Mouse (Mus musculus) CD4-positive, CD25-positive, alpha-beta regulatory T cell, adult 2 months (primary cell): Measurements from ENCODE around the gene Eef1e1.
A peak's percentile ranks its signal among the peaks of the same experiment; 100 is the strongest.
"Not testable (repeated sequence)": the region's sequence is repeated elsewhere in the genome, so short reads cannot be mapped to it uniquely, and the experiment has no call there.

Source experiments
- DNase-seq: peaks from one replicate; pipeline ENCODE4 v3.0.0-alpha.2; 2012; ENCODE audit warnings: low read depth, low spot score

Eef1e1 gene

DNA sequence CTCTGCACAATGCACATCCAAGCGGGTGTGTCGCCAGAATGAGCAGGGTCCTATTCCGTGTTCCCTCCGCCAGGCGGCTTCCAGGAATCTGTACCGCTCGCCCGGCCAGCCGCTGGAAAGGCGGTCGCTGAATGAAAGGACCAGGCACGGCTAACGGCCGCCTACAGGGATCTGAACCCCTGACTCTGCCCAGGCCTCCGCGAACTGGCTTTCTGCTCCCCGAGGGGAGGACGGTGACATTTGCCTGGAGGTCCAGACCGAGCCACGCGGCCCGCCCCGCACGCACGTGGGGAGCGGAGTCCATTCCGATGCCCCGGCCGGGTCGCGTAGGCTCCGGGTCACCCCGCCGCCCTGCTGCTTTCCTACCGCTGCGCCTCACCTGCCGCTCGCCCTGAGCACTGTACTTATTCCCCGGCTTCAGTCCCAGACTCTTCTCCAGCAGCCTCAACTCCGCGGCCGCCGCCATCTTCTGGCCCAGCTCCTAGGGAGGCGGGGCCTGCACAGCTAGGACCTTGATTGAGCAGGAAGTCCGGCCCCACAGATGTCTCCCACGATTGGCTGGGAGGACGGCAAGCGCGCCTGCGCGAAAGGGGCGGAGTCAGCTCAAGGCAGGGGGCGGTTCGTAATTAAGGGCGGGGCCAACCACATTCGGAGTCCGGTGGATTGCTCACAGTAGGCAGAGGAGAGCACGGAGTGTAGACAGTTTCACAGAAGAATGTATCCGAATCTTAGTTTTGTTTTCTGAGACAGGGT lies at the start of gene Eef1e1:
TSS of gene Eef1e1 (minus strand) at position 531 of the 753 bp plus-strand sequence.
- peak; percentile 97 for DNase-seq

DNA sequence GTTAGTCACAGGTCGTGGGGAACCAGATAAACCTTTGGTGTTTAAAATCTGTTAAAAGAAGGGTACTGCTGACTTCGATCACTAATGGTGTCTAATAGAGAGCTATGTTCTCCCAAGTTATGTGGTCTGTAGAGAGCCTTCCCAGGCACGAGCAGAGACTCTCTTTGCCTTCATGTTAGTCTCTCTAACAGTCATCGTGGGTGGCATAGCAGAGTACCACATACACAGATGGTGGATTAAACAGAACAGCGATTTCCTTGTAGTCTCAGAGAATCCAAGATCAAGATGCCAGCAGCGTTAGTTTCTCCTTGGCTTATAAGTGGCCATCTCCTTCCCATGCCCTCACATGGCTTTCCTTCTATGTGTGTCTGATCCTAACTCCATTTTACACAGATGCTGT lies 32.0 kb upstream of the Eef1e1 start:
- no peak for DNase-seq

DNA sequence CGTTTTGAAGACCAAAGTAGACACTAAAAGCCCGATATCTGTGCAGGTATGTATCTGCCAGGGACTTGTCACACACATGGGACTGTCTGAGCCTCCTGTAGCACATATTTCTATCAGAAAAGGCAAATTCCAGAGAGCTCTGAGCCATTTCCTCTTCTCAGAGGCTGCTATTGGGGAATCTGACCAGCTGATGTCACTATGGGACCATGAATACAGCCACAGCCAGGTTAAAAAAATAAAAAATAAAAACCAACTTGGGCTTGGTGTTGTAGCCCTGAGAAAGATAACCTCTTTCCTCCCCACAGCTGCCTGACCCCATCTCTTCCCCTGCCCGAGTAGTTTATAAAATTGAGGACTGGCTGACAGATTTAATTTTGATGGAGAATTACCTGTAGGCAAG lies 31.2 kb upstream of the Eef1e1 start:
- DNase-seq, result peak; percentile 8

DNA sequence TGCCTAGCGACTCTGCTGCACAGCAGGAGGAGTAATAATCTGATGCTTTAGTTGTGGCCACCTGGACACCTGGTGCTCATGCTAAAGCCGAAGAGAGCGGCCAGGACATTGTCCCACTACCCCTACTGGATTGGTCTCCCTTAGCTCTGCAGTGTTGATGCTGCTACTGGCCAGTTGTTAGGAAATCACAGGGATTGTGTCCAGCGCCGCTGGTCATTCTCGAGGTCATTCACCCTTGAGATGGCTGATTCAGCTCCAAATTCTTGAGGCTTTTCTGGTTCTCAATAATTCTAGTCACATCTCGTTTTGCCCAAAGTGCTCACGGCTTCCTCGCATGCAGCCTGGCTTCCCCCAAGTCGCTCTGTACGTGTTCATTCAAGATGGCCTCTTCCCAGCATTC lies 29.9 kb upstream of the Eef1e1 start:
- no peak for DNase-seq

DNA sequence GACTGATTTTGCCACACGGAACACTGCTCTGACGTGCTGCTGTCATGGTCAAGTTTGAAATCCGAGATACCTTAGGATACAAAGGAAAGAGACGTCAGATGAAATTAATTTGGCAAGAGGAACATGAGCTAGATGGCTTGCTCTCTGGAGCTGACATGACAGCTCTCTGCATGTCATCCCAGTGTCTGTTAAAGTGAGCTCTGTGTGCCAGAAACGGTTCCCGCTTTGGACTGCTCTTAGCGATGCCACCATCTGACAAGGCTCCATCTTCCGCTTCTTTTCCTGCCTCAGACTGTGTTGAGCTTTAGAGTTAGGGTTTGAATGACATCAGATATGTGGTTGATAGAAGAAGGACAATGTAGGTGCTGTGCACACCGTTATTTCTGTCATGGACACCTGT lies 13.5 kb upstream of the Eef1e1 start:
- no peak for DNase-seq

DNA sequence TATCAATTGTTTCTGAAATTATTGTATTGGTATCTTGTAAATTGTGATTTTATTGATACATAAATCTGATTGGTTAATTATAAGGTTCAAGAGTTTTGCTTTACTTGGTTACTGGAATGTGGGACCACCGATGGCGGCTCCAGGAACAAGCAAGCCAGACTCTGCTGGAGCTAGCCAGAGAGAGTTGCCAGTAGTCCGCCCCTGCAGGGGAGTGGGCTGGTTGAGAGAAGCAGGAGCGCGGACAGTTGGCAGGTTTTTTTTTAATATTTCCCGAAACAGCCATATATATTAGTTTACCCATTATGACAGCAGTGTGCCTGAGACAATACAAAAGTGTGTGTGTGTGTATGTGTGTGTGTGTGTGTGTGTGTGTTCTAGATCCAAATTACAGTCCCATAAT lies 12.6 kb upstream of the Eef1e1 start:
- DNase-seq, result not testable (repeated sequence)

DNA sequence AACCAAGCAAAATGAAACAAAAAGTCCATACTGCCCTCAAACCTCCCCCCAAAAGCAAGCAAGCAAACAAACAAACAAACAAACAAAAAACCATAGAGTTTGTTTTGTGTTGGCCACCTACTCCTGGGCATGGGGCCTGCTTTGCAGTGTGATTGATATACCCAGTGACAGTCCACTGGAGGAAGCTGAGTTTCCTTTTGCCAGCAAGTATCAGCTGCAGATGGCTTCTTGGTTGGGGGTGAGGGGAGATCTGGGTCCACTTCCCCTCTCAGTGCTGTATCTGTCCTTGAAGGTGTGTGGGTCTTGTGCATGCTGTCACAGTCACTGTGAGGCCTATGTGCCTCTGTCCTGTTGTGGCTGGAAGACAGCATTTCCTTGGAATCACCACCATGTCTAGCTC lies 11.2 kb upstream of the Eef1e1 start:
- no peak for DNase-seq

DNA sequence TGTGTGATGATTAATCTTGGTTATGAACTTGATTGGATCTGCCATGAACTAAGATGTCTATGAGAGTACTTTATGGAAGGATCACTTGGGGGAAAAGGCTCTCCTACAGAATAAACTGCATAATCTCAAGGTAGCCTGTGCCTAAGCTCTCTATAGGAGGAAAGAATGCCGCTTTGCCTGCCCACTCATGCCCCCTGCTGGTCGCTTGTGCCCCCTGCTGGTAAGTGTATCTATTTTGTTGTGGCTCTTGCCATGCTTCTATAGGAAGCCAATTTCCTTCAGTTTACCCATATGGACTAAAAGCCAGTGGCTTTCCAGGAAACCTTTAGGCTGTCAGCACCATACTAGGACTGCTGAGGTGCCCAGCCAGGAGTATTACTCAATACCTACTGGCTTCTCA lies 9.7 kb upstream of the Eef1e1 start:
- peak; percentile 76 for DNase-seq

DNA sequence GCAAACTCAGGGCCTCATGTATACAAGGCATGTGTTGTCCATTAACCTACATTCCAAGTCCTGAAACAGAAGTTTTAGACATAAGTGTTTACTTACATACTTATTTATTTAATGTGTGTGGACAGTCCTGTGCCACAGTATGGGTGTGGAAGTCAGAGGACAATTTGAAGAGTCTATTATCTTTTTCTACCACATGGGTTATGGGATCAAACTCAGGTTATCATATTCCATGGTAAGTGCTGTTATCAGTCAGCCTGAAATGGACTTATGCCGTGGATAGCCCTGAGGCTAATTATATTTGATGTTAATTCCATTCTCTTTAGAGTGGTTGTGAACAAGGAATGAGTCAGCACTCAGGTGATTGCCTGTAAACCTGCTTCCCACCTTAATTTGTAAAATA lies 5.9 kb upstream of the Eef1e1 start:
- DNase-seq, result no peak

DNA sequence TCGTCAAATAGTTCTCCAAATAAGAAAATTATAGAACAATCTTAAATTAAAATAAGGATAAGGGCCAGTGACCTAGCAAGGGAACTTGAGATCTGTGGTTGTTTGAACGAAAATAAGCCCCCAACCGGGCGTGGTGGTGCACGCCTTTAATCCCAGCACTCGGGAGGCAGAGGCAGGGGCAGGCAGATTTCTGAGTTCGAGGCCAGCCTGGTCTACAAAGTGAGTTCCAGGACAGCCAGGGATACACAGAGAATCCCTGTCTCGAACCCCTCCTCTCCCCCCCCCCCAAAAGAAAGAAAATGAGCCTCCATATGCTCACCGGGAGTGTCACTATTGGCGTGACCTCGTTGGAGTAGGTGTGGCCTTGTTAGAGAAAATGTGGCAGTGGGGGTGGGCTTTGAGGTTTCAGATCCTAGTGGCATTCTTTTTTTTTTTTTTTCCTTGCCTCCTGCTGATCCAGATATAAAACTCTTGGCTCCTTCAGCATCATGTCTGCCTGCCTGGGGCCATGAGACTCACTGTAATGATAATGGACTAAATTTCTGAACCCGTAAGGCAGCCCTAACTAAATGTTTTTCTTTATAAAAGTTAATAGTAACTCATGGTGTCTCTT lies 772 bp upstream of the Eef1e1 start:
- no peak for DNase-seq

DNA sequence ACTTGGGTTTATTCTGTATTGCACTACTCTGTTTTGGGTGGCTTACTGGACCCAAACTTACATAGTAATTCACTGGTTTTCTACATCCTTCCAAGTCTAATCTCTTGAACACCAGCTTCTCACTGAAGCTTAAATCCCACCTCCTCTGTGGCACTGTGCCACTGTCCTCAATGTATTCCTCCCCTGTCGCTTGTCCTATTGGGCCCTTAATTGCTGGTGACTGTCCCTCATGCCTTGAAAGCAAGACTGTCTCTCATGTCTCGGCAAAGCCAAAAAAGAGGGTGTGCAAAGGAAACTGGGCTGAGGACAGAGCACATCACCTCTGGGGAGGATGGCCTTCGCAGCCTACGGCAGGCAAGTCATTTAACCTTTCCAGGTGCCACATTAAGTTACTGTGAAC lies 993 bp downstream of the Eef1e1 start:
- no peak for DNase-seq

DNA sequence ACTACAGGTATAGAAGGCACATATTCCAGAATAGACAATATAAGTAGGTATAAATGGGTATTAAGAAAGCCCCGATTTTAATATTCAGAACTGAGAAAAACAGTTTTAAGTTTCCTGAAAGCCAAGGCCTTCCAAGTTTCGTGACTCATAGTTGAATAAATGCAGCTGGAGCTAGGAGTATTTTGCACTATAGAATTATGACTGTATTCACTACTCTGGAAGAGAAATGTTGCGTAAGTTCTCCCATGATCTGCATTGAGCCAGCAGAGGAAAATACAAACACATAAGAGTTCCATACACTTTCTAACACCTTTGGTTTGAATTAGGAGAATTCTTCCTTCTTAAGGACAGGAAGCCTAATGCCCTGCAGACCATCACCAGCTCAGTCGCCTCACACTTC lies 8.6 kb downstream of the Eef1e1 start:
- no peak for DNase-seq

DNA sequence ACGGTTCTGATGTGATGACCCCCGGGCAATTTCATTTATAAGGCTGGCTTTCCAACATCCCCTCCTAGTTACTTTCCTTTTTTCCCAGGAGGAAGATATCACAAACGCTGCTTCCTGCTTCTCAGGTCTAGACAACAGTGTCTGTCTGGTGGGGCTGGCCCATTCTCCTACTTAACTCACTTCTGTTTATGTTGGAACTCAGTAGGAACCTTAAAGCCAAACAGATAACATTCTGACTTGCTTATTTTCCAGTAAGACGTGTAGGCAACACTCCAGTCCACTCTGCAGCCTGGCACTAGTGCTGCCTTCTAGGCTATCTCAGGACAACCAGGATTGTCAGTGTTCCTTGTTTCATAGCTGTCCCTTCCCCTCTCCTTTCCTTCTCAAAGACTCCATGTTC lies 9.8 kb downstream of the Eef1e1 start:
- DNase-seq, result no peak

DNA sequence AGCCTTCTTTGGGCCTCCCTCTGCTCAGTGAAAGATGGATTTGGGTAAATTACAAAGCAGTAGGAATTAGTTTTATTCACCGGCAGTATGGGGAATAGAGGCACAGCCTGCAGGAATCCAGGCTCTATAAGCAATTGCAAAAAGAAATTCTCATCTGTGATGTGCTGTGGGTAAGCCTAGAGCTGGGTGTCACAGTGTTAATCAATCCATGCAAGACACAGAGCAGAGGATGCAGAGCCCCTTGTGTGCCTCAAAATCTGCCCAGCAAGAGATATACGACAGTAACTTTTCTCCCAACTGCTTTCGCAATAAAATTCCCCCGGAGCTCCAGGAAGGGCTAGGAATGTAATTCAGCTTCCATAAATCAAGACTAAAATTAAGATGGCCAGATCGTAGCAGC lies 17.4 kb downstream of the Eef1e1 start:
- no peak for DNase-seq

DNA sequence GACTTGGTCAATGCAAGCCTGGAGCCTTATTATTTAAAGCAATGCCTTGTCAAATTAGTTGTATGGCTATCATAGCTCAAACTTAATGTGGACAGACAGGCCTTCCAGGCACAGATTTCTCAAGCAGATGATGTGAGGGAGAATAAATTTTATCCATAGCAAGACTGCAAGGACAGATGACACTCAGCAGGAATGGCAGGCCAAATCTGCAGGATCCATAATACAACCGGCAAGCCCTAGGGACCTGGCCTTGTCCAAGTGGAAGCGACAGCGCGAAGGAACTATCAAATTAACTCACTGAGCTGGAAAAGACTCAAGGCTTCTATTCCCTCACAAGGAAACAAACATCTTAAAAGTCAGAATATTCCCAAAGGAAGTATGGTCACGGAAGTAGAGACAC lies 17.9 kb downstream of the Eef1e1 start:
- DNase-seq, result no peak

DNA sequence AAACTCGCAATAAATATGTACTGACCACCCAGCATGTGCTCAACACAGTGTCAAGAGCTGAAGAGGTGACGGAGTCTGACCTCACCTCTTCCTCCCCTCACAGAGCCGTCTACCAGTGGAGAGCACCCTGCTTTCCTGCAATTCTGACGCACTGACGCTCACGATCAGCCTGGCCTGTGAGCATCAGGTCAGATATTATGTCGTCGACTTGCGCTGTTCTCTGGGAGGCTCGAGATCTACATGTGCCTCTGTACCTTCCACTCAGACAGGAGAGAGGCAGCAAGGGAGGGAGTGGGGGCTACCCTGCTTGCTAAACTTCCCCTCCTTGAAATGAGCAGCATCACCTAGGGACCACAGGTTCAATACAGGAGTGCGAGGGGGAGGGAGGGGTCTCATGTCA lies 20.2 kb downstream of the Eef1e1 start:
- no peak for DNase-seq

DNA sequence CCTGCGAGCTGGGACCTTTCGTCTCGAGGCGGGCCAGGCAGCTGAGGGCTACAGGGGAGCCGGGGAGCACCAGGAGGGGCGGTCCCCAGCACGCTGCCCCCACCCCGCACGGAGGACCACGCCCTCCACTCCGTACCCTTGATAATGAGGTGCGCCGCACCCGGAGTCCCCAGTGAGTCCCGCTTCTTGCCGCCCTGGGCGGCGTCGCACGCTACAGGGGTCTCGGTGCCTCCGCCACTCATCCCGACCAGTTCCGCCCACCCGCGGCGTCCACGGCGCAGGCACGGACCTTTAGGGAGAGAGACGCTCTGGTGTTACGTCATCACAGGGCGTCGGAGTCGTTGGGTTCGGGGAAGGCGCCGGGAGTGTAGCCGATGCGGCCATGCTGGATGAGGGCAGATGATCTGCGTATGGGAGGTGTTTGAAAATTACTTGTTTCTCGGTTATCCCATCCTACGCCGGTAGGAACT lies 24.0 kb downstream of the Eef1e1 start, which contains the start of gene Bloc1s5:
TSS of gene Bloc1s5 (minus strand) at position 310 of the 470 bp plus-strand sequence.
- DNase-seq, result peak; percentile 96

DNA sequence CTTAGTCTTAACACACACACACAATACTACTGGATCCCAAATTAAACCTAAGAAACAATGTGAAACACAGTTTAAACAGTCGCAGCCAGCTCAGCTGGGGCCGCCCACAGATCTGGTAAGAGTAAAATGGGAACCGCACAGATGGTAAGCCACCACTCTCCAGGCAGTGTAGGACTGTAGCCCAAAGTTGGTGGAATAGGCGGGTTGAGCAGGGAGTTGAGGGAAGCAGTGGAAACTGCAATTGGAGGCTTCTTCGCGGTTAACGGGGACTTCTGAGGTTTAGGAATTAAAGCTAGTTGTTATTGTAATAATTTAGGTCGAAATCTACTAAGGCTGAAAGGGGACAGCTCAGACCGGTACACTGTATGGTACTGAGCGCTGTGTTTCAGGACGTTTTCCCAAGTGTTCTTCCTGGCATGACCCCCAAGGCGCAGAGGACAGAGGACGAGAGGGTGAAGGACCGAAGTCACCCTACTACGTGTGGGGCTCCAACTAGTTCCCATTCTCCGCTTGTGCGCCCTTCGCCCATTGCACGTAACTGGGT lies 24.5 kb downstream of the Eef1e1 start:
- DNase-seq, result peak; percentile 33

DNA sequence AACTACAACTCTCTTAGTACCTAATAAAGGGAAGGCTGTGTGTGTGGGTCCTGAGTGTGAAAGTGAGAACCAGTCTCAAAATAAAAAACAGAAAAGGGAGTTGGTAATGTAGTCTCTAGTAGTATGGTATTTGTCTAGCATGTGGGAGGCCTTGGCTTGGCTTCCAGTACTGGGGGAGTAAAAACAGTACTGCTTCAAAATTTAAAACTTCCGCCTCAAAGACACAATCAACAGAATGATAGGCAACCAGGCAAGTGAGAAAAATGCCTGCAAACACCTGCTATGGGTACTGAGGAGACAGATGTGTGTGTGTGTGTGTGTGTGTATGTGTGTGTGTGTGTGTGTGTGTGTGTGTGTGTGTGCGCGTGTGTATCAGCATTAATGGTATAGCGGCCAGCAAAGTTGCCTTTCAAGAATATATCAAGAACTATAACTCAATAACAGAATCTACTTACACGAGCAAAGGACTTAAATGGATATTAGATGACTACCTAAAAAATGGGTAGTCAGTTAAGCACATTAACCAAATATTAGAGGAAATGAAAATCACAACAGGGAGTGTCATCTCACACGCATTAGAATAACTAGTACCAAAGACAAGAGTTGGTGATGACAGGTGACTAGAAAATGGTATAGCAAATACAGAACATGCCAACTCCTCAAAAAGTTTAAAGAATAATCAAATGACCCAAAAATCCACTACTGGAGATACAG lies 25.4 kb downstream of the Eef1e1 start:
- DNase-seq, result no peak

DNA sequence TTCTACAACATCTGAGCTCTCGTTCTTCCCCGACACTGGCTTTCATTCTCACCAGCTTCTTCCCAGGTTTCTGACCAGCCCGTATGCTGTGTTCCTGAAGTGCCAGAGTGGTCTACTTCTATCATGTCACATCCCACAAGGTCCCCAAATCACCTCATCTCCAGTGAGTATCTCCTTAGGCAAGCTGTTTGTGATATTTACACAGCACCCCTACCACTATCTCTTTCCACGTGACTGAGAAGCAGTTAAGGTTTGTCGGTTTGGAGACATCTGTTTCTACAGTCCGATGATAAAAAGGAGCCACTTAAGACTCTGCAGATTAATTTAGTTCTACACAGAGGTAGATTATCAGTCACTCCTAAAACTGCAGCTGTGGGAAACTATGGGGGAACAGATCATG lies 26.3 kb downstream of the Eef1e1 start:
- DNase-seq, result no peak

DNA sequence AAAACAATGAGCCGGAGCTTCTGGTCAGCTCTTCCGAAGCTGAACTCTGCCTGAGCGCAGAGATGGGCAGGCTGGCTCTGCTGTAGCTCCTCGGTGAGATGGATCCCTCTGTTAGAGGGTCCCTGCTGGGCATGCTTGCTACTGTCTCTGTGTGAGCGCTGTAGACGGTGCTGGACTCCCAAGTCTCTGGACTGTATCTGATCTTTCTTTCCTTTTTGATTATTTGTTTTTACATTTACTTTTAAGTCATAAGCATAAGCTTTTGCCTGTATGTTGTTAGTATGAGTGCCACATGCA lies 32.7 kb downstream of the Eef1e1 start:
- no peak for DNase-seq

DNA sequence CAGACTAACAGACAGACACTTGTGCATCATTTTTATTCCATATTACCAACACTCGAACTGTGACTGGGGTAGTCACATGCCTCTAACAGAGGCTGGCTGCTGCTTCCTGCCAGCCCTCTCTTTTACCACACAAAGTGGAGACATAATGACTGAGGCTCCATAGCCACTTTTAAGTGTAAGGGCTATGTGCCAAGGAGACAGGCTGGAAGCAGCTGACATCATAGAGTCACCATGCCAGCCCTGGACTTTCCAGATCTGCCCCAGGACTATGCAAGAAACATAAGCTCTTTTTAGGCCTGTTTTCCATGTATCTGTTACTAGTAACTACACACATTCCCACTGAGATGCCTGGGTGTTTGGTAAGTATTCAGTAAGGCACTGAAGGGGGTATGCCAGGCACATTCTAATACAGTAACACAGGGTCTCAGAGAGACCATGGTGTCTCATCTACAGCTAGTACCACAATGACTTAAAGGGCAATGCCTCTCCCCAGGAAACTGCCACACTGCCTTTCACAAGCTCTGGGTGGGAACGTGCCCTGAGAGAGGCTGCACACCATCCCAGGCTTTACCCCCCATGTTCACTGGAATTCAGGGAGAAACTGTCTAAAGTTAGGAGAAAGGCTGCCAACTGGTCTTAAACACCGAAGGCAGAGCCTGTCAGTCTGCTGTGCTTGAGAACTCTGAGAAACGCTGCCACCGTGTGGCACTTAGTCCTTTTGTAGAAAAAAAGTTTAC lies 33.2 kb downstream of the Eef1e1 start:
- peak; percentile 17 for DNase-seq
